Mouse (Mus musculus): ENCODE results near the gene 4930451I11Rik. TPM values are rescaled to one million over a fixed set of nuclear protein-coding genes. Genes with fewer than 3 reads are reported as not detected.
A peak's percentile ranks its signal among the peaks of the same experiment; 100 is the strongest.

Gene 4930451I11Rik
- polyA plus RNA-seq, 1 experiment from 2014 or later = not detected

GRCm38 (mm10) chr7:126856741-126857420 is 25.4 kb upstream of the 4930451I11Rik start:
- 64% methylated on average over 9 of the region's 9 CpGs for WGBS
- H3K27me3 ChIP-seq = no peaks in the 10 kb centered on the region
- H3K27ac ChIP-seq = no peak overlapping the region
- H3K4me1 ChIP-seq = peaks cover 7% of the 10 kb centered on the region; the same call in 1 of the 2 replicates
- peaks cover 79% of the 10 kb centered on the region for H3K36me3 ChIP-seq
- H3K4me3 ChIP-seq = no peak overlapping the region
- no peaks in the 10 kb centered on the region for H3K9me3 ChIP-seq
- H3K4me2 ChIP-seq (replicated peaks) = no peak overlapping the region
- H3K9ac ChIP-seq = no peak overlapping the region
- ATAC-seq (ENCODE audit: insufficient number of reproducible peaks, insufficient read depth, low FRiP score, low TSS enrichment) = no peak

GRCm38 (mm10) chr7:126855641-126856040 is 24.2 kb upstream of the 4930451I11Rik start:
- 89% methylated on average over 3 of the region's 3 CpGs for WGBS
- no peak for ATAC-seq (ENCODE audit: insufficient number of reproducible peaks, insufficient read depth, low FRiP score, low TSS enrichment)
- H3K27ac ChIP-seq = no peak overlapping the region
- no peak overlapping the region for H3K9ac ChIP-seq
- H3K4me3 ChIP-seq = no peak overlapping the region
- H3K36me3 ChIP-seq = peaks cover 82% of the 10 kb centered on the region
- H3K4me1 ChIP-seq = peaks cover 8% of the 10 kb centered on the region
- no peaks in the 10 kb centered on the region for H3K27me3 ChIP-seq
- no peak overlapping the region for H3K4me2 ChIP-seq (replicated peaks)
- H3K9me3 ChIP-seq = no peaks in the 10 kb centered on the region

- Histone ChIP-seq H3K4me2 (replicated peaks) (no peak overlapping the region), H3K4me3 (no peak overlapping the region), H3K9ac (no peak overlapping the region), H3K27me3 (peaks cover 20% of the 10 kb centered on the region), H3K36me3 (peaks cover 69% of the 10 kb centered on the region), H3K27ac (no peak overlapping the region), H3K4me1 (peaks cover 13% of the 10 kb centered on the region), H3K9me3 (no peaks in the 10 kb centered on the region)
- WGBS = 94% methylated on average over 5 of the region's 5 CpGs
- no peak for ATAC-seq (ENCODE audit: insufficient number of reproducible peaks, insufficient read depth, low FRiP score, low TSS enrichment)
Observed at GRCm38 (mm10) chr7:126853454-126853853, 22.0 kb upstream of the 4930451I11Rik start.

- H3K9me3 ChIP-seq = no peaks in the 10 kb centered on the region
- H3K9ac ChIP-seq = peak overlapping the region; percentile 11; the same call in 1 of the 2 replicates
- H3K27me3 ChIP-seq = peaks cover 38% of the 10 kb centered on the region
- H3K4me3 ChIP-seq = no peak overlapping the region
- ATAC-seq (ENCODE audit: insufficient number of reproducible peaks, insufficient read depth, low FRiP score, low TSS enrichment) = no peak
- H3K4me1 ChIP-seq = peaks cover 25% of the 10 kb centered on the region
- 0 out of 2 replicates have a peak overlapping the region, but pooled peaks have one; percentile 8 for H3K4me2 ChIP-seq (replicated peaks)
- H3K36me3 ChIP-seq = peaks cover 46% of the 10 kb centered on the region
- WGBS = 35% methylated on average over 12 of the region's 12 CpGs
- no peak overlapping the region for H3K27ac ChIP-seq
Observed at GRCm38 (mm10) chr7:126851192-126851591, 19.8 kb upstream of the 4930451I11Rik start.

- Histone ChIP-seq H3K27ac (no peak overlapping the region), H3K4me2 (replicated peaks) (no peak overlapping the region), H3K4me1 (peaks cover 25% of the 10 kb centered on the region), H3K36me3 (peaks cover 36% of the 10 kb centered on the region), H3K9ac (no peak overlapping the region), H3K27me3 (peaks cover 38% of the 10 kb centered on the region), H3K4me3 (no peak overlapping the region), H3K9me3 (no peaks in the 10 kb centered on the region)
- 82% methylated on average over 6 of the region's 6 CpGs for WGBS
- ATAC-seq (ENCODE audit: insufficient number of reproducible peaks, insufficient read depth, low FRiP score, low TSS enrichment) = no peak
Observed at GRCm38 (mm10) chr7:126850161-126850560, 18.7 kb upstream of the 4930451I11Rik start.

- H3K27ac ChIP-seq = no peak overlapping the region
- peaks cover 23% of the 10 kb centered on the region for H3K36me3 ChIP-seq
- H3K4me1 ChIP-seq = peaks cover 25% of the 10 kb centered on the region
- H3K4me2 ChIP-seq (replicated peaks) = peak overlapping the region; percentile 100
- H3K4me3 ChIP-seq = peak overlapping the region; percentile 58
- ATAC-seq (ENCODE audit: insufficient number of reproducible peaks, insufficient read depth, low FRiP score, low TSS enrichment) = no peak
- no peaks in the 10 kb centered on the region for H3K9me3 ChIP-seq
- peak overlapping the region; percentile 72; the same call in 1 of the 2 replicates for H3K9ac ChIP-seq
- 24% methylated on average over 10 of the region's 10 CpGs for WGBS
- H3K27me3 ChIP-seq = peaks cover 38% of the 10 kb centered on the region
Observed at GRCm38 (mm10) chr7:126848794-126849193, 17.4 kb upstream of the 4930451I11Rik start.

- Histone ChIP-seq H3K9me3 (no peaks in the 10 kb centered on the region), H3K36me3 (peaks cover 12% of the 10 kb centered on the region), H3K4me3 (peak overlapping the region; percentile 58), H3K4me2 (replicated peaks) (peak overlapping the region; percentile 100), H3K27ac (no peak overlapping the region), H3K9ac (peak overlapping the region; percentile 72), H3K4me1 (peaks cover 25% of the 10 kb centered on the region), H3K27me3 (peaks cover 38% of the 10 kb centered on the region)
- peak; percentile 48; the same call in 1 of the 2 replicates for ATAC-seq (ENCODE audit: insufficient number of reproducible peaks, insufficient read depth, low FRiP score, low TSS enrichment)
- WGBS = under 1% methylated on average over 54 of the region's 74 CpGs
Observed at GRCm38 (mm10) chr7:126847421-126848398, 16.3 kb upstream of the 4930451I11Rik start.

GRCm38 (mm10) chr7:126847116-126847420 is 15.6 kb upstream of the 4930451I11Rik start, which contains the start of gene Doc2a:
Doc2a (plus strand) TSS chr7:126847416.
- Histone ChIP-seq H3K4me3 (peak within 1 kb of the TSS; percentile 58), H3K27me3 (peaks cover 38% of the 10 kb centered on the region), H3K27ac (no peak within 1 kb of the TSS), H3K9me3 (no peaks in the 10 kb centered on the region), H3K4me2 (replicated peaks) (peak within 1 kb of the TSS; percentile 100), H3K36me3 (peaks cover 6% of the 10 kb centered on the region), H3K4me1 (peaks cover 25% of the 10 kb centered on the region), H3K9ac (peak within 1 kb of the TSS; percentile 72)
- 19% methylated on average over 4 of the region's 4 CpGs for WGBS
- ATAC-seq (ENCODE audit: insufficient number of reproducible peaks, insufficient read depth, low FRiP score, low TSS enrichment) = no peak

- Histone ChIP-seq H3K4me3 (no peak overlapping the region), H3K9ac (no peak overlapping the region)
Observed at GRCm38 (mm10) chr7:126845516-126845915, 14.1 kb upstream of the 4930451I11Rik start.

GRCm38 (mm10) chr7:126843276-126843675 is 11.8 kb upstream of the 4930451I11Rik start:
- Histone ChIP-seq H3K4me2 (replicated peaks) (no peak overlapping the region), H3K36me3 (no peaks in the 10 kb centered on the region), H3K27me3 (peaks cover 16% of the 10 kb centered on the region), H3K27ac (no peak overlapping the region), H3K4me3 (no peak overlapping the region), H3K4me1 (peaks cover 11% of the 10 kb centered on the region), H3K9me3 (no peaks in the 10 kb centered on the region), H3K9ac (no peak overlapping the region)
- WGBS = 81% methylated on average over 9 of the region's 9 CpGs
- no peak for ATAC-seq (ENCODE audit: insufficient number of reproducible peaks, insufficient read depth, low FRiP score, low TSS enrichment)

More at GRCm38 (mm10) chr7:126845516-126845915, 14.1 kb upstream of the 4930451I11Rik start:
- Histone ChIP-seq H3K27me3 (peaks cover 38% of the 10 kb centered on the region), H3K4me1 (peaks cover 17% of the 10 kb centered on the region), H3K27ac (no peak overlapping the region), H3K9me3 (no peaks in the 10 kb centered on the region), H3K4me2 (replicated peaks) (no peak overlapping the region), H3K36me3 (no peaks in the 10 kb centered on the region)
- ATAC-seq (ENCODE audit: insufficient number of reproducible peaks, insufficient read depth, low FRiP score, low TSS enrichment) = no peak
- WGBS = 73% methylated on average over 2 of the region's 2 CpGs

GRCm38 (mm10) chr7:126833294-126833693 is 1.9 kb upstream of the 4930451I11Rik start:
- 90% methylated on average over 1 of the region's 1 CpGs for WGBS
- Histone ChIP-seq H3K9ac (no peak overlapping the region), H3K27me3 (peaks cover 26% of the 10 kb centered on the region), H3K9me3 (peaks cover 3% of the 10 kb centered on the region; the same call in 1 of the 2 replicates), H3K27ac (no peak overlapping the region), H3K4me3 (no peak overlapping the region), H3K36me3 (no peaks in the 10 kb centered on the region), H3K4me2 (replicated peaks) (no peak overlapping the region), H3K4me1 (peaks cover 5% of the 10 kb centered on the region; the same call in 1 of the 2 replicates)
- ATAC-seq (ENCODE audit: insufficient number of reproducible peaks, insufficient read depth, low FRiP score, low TSS enrichment) = no peak

All from embryonic facial prominence, embryonic 12.5 days (tissue).